Mouse (Mus musculus) erythroblast, adult 5-6 weeks (primary cell): ENCODE data around the gene Cacna2d2. TPM values are rescaled to one million over a fixed set of nuclear protein-coding genes. Genes with fewer than 3 reads are reported as not detected.

Source experiments
- ATAC-seq: replicated peaks from 2 replicates; pipeline ENCODE4 v1.8.0; 2016; ENCODE audit warnings: moderate number of reproducible peaks, mild to moderate bottlenecking, moderate TSS enrichment, inconsistent platforms; ENCODE audit not compliant: poor library complexity, low FRiP score, severe bottlenecking
- total RNA-seq, 2 experiments: library from RNA; stranded (forward) in 1 of 2; stranded (reverse) in 1 of 2; fragments of 150-400 nt in 1 of 2; fragments of 200-764, 138-1000 nt in 1 of 2; gene quantifications; 2 replicates each; pipeline versions ENCODE4 v1.2.3 to v1.2.4; 2015 to 2017; ENCODE audit warnings: low replicate concordance in 2 of 2

Gene Cacna2d2
- total RNA-seq, 2 experiments from 2014 or later, result not detected

DNA sequence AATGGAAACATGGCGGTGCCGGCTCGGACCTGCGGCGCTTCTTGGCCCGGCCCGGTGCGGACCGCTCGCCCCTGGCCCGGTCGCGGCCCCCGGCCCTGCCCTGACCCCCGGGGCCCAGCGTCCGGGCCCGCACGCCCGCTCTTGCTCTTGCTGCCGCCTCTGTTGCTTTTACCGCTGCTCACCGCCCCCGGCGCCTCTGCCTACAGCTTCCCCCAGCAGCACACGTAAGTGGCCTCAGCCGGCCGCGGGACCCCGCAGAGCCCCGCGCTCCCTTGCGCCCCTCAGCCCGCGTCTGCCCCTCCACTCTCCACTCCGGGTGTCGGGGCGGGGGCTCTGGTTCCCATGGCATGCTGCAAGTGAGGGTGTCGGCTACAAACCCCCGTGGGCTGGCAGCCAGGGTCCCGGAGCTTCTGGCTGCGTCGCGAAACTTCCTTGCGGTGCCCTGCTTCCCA is 674 bp downstream of the Cacna2d2 start:
- ATAC-seq, result no peak

DNA sequence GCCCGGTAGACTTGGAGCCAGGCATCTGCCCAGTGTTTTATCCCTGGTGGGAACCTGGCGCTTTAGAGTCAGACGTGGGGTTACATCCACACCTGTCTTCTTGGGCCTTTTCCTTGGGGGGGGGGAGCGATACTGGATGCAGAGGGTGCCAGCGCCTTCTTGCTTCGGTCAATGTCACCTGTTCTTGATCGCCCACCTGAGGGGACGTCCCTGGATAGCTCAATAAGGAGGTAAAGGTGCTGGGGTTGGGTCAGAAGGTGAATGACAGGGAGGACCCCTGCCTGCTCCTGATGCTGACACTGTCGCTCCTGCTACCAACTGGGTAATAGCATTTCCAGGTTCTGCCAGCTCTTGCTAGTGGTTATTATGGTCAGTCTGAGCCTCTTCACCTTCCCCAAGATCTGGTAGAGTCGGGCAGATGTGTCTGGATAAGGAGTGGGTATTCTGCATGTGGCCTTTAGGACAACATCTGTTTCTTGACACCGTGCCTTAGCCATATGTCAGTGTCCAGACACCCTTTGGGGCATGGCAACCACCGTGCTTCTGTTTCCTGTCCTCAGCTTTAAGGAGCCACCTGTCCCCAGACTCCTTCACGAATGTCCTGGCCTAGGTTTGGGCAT is 1.4 kb downstream of the Cacna2d2 start:
- no peak for ATAC-seq

DNA sequence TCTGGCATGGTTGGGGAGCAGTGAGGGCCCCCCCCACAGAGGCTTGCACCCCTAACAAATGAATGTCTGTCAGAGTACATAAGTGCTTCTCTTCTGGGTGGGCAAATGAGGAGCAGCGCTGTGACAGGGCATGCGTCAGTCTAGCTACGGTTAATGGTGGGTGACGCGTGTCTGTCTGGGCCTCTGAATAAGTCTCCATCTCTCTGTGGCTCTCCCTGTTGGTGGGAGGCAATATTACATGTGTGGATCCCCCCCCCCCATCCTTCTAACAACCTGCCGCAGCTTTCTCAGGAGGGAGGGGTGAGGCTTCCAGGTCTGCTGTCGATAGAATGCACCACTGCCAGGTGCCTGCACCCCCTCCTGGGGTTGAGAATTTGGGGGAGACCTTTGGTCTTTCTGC is 3.7 kb downstream of the Cacna2d2 start:
- no peak for ATAC-seq

DNA sequence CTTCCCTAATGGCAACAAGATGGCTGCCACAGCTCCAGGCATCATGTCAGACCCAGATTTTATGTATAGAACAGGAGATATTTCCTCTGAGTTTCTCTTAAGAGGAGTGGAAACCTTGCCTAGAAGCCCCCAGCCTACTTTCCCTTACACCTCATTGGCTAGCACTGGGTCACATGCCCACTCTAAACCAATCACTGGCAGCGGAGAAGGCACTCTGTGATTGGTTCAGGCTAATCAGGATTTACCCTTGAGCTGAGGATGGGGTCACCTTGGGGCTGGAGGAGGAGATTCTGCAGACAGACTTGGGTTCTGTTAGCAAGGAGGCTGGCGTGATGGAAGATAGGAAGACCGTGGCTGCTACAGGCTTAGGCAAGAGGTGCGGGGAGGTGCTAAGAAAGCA is 10.0 kb downstream of the Cacna2d2 start:
- ATAC-seq, result no peak

DNA sequence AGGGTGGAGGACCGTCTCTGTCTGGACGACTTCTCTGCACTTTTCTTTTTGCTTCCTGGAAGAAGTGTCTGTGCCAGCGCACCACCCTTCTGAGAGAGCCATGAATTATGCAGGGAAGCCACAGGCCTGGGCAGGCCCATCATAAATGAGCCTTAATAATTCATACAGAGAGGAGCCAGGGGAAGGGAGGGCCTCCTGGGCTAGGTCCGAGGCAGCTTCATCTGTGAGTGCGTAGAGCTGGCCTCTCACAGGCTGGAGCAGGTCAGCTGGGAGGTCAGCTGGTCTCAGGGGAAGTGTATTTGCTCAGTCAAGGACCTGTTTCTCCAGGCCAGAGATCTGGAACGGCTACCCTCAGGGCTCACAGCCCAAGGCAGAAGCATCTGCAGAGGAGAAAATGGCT is 17.7 kb downstream of the Cacna2d2 start:
- no peak for ATAC-seq

DNA sequence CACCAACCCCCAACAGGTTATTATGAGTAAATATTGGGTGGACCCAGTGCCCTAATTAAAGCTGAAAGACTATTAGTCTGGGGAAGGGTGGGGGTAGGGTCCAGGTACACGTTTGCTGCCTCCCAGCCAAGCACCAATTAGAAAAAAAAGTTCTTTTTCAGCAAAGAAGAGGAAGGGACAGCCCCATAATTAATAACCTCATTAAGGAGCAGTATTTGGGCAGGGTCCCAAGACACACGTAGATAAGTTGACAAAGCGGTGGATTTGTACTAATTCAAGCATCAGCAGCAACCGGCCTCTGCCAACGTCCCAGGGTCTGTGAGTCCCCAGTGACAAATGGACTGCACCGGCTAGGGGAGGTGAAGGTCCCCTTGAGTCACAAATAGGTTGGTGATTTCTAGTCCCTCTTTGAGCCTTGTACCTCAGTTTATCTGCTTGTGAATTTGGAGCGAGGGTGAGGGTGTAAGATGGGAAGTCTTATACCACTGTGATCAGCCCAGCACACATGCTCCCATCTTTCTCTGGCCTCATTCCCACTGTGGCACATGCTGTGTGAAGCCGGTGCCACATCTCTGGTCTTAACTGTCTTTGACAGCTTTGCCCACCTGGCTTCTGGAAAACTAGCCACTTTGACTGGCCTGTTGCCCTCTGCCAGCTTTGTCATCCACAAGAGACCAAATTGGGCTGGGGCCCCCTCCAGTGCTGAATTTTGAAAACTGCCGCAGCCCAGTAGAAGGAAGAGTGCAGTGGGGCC is 20.3 kb downstream of the Cacna2d2 start:
- no peak for ATAC-seq

DNA sequence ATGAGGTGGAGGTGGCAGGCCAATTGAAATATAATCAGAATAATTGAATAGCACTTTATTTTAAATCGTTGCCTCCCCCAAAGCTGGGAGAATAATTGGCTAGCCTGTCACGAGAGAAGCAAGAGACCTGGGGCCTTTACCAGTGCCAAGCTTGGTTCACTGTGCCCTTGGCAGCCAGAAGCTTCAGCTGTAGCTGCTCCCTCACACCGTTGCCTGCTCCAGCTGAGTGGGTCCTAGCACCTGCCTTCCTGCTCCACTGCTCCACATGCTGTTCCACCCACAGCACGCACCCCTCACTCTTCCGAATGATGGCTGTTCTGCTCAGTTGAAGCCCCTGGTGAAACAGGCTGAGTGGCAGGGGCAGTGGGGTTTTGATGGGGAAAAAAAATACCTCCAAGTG is 21.5 kb downstream of the Cacna2d2 start:
- no peak for ATAC-seq

DNA sequence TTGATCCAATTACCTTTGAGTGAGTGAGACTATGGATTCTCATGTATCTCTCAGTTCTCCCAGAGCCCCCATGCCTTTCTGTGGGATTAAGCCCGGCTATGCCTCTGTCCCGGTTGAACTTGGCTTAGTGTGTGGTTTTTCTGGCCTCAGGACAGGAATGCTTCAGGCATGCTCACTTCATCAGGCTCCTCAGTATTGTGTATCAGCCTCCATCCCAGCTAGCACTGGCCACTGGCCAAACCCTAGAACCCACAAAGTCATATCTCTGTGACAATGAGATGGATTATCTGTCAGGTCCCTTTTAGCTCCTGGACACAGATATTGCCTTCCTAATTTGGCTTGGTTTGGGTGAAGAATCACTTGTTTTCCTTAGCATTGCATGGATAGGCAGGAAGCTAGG is 23.5 kb downstream of the Cacna2d2 start:
- no peak for ATAC-seq

DNA sequence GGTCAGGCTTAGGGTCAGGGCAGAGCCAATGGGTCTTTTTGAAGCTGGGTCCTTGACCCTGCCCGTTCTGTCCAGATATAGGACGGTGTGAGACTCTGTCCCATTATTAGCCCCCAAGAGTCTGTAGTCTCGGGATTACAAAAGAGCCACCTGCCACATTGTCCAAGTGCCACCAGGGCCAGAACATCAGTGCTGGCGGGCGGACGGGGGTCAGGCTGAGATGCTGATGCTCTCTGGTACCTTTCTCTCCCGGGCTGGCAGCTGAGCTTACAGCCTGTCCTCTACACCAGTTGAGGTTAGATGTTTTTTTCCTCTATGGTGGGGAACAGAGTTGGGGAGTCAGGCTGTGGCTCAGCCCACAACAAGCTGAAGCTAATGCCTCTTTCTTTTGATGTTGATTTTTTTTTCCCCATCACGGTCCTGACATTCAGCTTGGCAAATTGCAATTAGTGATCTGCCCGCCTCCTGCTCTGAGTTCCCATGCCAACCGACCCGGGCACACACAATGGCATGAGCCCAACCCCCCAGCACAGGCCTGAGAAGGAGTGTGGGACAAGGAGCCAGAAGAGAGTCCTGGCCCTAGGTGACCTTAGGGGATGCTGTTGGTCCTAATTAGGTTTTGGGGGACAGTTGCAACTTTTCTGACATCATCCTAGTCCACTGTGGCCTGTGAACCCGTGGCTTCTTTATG is 25.2 kb downstream of the Cacna2d2 start:
- ATAC-seq, result no peak

DNA sequence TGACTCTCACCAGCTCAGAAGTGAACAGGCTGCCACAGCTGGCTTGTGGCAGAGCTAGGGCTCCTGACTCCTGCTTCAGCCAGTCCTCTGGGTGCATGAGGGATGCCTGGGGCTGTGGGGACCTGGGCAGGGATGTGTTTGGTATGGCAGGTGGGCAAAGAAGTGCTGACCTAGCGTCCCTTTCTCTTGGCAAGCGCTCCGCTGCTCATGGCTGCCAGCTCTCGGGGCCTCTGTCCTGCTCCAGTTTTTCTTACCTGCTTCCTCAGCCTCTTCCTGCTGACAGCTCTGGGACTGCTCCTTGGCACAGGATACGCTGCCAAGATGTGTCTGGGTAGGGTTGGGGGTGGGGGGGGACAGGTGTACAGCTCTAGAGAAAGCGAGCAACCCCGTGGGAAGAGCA is 28.5 kb downstream of the Cacna2d2 start:
- no peak for ATAC-seq

DNA sequence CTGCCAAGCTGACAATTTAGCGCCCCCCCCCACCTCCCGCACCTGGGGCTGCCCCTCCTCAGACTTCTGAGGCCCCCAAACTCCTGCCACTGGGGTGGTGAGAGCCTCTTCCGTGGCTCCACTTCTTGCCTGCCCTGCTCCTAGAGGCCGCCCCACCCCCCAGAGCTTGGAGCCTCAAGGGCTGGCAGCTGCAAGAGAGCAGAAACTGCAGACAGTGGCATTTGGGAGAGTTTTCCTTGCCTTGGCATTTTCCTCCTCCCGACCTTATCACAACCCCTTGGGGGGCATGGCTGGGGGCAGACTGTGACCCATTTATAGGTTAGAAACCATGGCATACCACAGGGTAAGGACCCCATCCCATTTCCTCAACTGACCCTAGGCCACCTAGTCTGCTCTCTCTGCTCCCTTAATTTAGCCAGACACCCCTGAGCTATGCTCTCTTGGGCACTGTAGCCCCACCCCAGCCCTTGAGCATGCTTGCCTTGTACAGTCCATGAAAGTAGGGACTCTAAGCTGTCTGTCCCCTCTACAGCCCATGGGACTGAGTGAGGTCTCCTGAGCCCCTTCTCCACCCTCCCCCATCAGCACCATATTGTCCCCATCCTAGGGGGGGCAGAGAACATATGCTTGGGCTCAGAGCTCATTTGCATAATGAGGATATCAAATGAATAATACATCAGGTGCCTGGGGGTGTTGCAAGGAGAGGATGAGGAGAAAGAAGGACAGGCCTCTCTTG is 29.2 kb downstream of the Cacna2d2 start:
- no peak for ATAC-seq

DNA sequence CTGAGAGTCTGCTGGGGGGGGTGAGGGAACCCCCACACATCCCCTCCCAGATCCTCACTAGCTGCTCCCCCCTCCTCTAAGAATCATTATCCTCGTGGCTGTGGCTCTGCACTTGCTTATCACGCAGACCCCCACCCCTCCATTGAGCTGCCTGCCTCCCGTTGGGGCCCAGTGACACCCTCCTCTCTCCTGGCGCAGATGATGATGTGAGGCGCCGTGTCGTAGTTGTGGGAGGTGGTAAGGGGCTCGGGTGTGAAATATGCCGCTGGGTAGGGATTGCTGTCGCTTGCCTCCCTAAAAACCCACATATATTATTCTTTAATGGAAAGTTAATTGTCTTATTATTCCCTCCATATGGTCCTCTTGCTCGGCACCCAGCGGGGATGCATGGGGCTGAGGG is 31.0 kb downstream of the Cacna2d2 start:
- no peak for ATAC-seq

DNA sequence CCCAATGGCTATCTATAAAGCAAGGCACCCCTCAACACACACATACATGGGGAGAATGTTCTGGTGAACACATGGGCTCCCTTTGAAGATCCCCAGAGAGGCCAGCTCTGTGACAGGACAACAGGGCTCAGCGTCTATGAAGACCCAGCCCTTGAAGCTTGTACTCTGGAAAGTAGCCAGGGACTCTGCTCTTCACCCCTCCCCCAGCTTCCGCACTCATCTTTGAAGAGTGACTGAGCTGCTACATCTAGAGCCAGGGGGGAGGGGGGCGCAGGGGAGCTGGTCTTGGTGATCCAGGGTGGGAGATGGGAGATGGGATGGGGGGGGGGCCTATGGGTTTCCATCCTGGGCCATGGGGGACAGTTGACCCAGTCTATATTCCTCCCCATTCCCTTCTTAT is 33.1 kb downstream of the Cacna2d2 start:
- ATAC-seq, result no peak

DNA sequence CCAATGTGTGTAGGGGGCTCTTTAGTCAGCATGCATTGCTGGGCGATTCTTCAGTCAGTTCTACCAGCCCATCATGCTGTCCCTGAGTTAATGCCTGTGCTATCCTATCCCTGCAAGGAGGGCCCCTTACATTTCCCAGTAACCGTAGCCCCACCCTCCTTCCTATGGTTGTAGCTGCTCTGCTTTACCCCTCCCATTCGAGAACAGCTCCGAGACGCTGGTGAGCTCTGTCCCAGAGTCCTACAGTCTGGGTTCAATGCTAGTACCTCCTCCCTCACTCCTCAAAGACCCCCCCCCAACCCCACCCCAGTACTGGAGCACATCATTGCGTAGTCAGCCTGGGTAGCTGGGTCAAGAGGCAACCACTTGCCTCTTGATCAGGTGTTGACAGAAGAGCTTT is 35.4 kb downstream of the Cacna2d2 start:
- no peak for ATAC-seq

DNA sequence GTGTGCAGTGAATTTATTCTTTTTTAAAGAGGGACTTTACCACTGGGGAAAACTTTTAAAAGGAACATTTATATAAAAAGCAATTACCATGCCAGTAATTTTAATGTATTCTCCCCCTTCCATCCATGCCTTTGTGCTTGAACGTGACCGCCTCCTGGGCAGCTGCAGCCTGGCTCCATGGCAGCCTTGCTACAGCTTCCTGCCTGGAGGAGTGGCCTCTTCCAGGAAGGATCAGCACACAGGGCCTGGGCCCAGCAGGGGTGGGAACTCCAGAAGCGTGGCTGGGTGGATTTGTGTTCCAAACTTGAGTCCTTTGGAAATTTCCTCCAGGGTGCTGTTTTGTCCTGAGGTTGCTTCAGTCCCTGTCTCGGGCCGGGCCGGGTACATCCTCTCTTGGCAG is 35.9 kb downstream of the Cacna2d2 start:
- ATAC-seq, result no peak

DNA sequence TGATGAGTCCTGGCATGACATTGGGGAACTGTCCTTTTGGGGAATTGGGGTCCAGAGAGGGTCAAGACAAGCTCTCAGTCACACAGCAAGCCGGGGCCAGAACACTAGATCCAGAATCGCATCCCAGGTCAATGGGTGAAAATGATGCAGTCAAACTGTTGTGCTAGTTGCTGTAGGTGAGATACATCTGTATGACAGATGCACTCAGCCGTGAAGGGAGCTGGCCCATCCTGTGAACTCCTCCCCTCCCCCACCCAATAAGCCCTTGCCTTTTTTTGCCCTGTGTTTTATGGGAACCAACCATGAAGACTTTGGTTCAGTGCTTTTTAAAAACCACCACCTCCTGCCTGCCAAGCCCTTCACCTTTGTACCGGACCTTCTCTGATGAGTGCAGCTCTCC is 43.5 kb downstream of the Cacna2d2 start:
- ATAC-seq, result no peak

DNA sequence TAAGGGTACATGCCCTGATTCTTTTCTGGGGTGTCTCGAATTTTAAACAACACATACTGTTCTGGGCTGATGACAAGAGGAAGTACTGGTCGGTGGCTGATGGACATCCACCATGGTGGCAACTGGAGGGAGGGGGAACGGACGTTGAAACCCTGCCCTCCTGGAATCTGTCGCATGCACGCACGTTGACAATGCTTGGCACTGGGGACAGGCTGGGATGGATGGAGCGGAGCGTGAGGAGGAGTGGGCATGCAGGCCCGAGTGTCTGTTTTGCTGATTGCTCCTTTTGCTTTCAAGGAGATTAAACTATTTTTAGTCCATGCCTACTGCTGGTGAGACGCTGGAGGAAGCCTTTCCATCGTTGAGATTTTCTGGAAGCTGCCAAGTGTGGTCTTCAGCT is 43.9 kb downstream of the Cacna2d2 start:
- ATAC-seq, result no peak

DNA sequence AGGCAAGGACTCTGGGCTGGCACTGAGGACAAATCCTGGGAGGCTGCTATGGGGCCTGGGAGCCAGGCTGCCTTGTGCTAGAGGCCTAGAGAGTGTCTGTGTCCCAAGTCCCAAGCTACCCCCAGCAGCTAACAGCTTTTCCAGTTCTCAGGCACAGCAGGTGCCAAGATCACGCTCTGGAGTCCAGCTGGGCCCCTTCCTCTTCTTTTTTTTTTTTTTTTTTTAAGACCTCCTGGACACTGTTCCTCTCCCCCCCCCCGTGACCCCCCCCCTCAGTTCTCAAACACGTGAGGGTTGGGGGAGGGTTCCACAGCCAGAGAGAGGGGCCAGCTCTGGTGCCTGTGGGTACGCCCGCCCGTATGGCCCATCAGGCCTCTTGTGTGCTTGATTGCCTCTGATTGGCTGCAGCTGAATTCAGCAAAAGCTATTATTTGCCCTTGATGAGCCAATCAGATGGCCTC is 45.6 kb downstream of the Cacna2d2 start:
- ATAC-seq, result no peak

DNA sequence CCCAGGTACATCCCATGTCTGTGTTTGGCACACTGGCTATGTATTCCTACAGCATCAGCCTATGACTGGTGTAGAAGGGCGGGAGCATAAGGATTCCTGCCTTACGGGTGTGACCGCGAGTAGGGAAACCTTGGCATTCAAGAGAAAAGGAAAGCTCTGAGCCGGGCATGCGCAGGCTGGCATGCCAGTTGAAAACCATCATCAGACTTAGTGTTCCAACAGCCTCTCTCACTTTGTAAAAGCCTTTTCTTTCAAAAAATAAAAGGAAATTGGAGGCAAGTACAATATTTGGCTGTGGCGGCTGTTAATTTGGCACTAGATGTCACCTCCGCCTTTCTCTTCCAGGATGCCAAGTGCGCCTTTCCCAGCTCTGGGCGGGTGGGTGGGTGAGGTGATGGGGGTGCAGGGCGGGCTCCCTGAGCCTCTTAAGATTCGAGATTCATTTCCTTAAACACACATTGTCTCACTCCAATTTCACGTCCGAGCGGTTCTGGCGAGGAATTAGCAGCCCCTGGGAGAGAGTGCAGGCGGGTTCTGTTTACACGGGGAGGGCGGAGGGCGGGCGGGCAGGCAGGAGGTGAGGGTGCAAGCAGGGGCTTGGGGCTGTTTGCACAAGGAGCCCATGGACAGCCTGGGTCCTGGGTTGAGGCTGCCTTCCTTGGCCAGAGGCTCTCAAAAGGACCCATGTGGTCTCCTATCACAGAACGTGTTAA is 49.5 kb downstream of the Cacna2d2 start:
- ATAC-seq, result no peak

DNA sequence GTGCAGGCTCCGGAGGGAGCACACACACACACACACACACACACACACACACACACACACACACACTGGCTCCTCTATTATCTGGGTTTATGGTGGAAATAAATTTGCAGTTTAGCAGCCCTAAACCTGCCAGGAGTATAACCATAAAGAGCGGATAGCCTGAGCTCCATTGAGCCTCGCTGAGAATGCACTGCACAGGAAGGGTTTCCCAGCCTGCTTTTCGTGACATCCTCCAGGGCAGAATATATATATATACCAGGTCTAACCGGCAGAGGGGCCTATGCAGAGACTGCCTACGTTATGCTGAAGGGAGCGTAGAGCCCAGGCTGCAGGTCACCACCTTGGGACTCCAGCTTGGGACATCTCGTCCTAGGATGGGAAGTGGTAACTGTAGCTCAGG is 52.0 kb downstream of the Cacna2d2 start:
- no peak for ATAC-seq
